Mouse (Mus musculus) heart, postnatal 4 days (tissue): Measurements from ENCODE around the gene Dcaf6. TPM values are rescaled to one million over a fixed set of nuclear protein-coding genes. Genes with fewer than 3 reads are reported as not detected.
A peak's percentile ranks its signal among the peaks of the same experiment; 100 is the strongest.

Experiments
- DNase-seq: peaks from one replicate; pipeline ENCODE4 v3.0.0; 2021
- total RNA-seq, 2 experiments: library from RNA; stranded (reverse); gene quantifications; 2 replicates each; pipeline ENCODE4 v1.2.3; 2021

The Dcaf6 gene
- total RNA-seq, 2 experiments from 2014 or later: 59.8 to 65.6 TPM

DNA sequence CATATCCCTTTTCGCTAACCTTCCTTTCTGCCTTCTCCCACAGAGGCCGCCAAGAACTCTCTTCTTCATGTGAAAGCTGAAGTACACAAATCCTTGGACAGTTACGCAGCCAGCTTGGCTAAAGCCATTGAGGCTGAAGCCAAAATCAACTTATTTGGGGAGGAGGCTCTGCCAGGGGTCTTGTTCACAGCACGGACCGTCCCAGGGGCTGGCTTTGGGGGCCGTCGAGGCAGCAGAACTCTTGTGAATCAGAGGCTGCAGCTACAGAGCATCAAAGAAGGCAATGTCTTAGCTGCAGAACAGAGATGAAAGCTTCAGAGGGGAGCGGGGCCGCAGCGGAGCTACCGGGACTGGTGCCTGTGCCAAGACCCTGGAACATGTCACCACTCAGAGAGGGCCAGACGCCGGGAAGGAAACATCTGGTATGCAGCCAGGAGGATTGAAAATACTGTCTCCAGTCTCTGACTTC is 138.8 kb downstream of the Dcaf6 start:
- peak; percentile 61 for DNase-seq

DNA sequence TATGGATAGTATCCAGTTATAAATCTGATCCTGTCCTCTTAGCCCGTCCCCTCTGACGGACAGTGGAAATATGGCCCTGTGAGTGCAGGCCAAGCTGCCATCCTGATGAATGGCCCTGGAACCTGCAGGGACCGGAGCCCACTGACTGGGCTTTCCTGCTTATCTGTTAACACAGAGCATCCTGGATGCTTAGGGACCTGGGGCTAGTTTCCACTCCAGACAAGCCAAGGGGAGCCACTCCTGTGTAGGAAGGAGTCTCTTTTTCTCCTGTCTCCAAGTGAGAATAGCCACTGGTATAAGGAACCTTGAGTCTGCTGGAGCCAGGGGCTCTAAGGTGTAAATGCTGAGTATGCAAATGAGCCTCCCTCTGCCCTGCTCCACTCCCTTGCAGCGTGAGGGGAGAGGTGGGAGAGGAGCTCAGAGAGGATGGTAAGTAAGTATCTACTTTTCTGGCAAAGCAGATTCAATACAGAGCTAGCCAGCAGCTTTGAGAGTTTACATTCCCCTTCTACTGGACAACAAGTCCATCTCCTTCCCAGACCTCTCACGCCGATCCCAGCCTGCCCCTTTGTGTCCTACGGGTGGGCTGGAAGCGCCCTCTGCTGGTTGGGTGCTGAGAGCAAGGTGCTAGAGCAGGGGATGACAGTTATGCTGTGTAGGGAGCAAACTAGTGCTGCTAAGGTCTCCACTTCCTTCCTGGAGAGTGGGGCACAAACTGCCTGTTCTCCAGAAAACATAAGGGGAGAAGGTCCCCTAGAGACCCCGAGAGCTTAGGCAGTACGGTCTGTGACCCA is 139.9 kb downstream of the Dcaf6 start:
- DNase-seq: peak; percentile 91

DNA sequence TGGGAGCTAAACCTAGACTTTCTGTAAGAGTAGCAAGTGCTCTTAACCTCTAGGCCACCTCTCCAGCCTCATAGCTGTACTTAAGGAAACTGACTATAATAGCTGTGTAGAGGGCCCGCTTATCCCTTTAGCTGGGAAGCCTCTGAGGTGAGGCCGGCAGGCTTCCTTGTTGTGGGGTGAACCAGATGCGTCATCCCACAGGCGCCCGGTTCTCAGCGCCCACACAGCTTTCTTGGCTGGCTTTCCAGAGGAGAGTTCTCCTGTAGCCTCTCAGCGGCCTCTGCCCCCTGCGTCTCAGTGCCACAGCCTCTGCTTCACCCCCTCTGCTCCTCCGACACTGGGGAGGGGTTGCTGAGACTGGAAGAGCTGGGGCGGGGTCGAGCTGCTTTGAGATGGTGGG is 143.9 kb downstream of the Dcaf6 start:
- DNase-seq: peak; percentile 0

DNA sequence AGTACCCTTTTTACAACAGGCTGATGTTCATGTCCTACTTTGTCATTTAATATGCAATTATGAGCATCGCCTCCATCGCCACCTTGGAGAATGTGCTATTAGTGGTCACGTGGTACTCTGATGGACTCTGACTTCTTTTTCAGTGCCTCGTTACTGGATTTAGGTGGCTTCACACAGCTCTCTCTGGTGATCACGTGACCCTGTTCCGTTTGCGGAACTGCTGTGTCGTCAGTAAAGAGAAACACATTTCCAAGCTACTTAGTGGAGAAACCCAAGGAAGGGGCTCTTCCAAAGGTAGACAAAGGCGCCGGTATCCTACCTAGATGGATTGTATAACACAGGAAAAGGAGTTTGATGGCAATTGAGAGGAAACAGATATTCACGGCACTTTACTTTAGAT is 152.1 kb downstream of the Dcaf6 start:
- DNase-seq: no peak

DNA sequence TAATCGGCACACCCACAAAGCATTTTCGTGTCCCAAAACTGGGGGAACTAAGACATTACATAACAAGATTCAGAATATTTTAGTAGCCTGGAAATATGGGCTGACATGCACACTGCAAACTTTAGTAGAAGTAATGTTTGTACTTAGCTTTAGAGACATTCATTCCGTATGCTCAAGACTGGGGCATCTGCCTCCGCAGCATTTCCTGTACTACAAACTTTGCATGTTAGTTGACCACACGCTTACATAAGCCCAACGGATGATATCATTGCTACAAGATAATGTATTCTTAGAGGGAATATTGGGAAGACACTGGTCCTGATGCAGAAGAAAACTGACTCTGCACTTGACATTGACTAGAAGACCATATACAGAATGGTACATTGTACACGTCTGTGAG is 155.9 kb downstream of the Dcaf6 start:
- no peak for DNase-seq

DNA sequence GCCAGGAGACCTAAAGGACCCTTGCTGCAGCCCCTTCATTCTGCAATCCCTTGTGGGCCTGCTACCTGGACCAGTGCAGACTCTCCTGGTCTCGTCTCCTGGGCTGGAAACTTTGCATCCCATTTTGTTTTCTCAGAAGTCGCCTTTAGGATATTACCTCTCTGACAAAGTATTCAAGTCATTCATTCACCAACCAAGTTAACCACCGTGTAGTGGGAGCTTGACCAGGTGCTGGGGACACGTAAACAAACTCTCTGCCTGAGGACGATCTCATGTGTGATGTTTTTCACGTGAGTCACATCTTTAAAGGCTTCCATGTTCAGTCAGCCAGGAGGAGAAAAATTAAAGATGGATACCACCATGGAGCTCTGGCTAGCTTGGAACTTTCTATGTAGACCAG is 157.1 kb downstream of the Dcaf6 start:
- DNase-seq: no peak

DNA sequence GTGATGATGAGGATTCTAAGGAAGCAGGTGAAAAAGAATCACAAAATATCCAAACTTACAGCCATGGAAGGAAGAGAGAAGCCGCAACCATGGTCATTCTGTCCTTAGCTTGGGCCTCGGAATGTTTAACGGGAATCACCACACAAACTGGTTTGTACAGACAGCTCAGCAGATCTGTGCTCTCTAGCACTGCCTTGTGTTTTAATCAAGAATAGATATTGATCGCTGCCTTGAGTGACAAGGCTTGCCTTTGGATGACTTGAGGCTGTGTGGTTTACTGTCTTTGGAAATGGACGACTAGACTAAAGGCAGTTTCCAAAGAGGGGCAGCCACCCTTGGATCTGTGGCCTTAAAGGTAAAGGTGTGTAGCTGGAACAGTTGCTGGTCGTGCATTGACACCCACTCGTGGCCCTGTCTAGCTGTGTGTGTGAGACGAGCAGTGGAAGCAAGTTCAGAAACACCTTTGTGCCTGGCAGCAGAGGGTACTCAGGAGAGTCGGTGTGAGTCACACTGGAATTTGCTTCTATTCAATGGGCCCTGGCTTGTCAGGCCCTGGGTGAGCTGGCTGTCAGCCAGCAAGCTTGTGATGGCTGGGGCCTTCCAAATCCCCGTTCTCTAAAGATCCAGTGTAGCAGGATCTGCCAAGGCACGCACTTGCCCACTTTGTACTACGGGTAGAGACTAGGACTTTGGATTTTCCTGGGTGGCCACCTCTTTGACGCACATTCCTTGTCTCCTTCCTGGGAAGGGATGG is 157.6 kb downstream of the Dcaf6 start:
- peak; percentile 70 for DNase-seq

DNA sequence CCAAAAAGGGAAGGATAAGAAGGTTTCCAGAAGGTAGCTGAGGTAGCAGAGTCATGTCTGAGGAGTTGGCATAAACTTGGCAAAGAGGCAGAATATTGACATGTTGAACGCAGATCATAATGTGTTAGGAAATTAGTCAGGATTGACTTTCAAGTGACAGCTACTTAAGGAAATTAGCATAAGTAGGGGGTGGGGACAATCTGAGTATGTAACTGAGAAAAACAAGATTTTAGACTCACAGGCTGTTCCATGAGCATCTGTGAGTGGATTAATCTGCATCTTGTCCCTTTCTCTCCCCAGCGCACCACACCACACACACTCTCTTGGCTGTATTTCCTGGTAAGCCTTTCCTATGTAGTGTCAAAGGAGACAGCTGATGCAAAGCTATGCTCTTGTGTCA is 158.7 kb downstream of the Dcaf6 start:
- no peak for DNase-seq

DNA sequence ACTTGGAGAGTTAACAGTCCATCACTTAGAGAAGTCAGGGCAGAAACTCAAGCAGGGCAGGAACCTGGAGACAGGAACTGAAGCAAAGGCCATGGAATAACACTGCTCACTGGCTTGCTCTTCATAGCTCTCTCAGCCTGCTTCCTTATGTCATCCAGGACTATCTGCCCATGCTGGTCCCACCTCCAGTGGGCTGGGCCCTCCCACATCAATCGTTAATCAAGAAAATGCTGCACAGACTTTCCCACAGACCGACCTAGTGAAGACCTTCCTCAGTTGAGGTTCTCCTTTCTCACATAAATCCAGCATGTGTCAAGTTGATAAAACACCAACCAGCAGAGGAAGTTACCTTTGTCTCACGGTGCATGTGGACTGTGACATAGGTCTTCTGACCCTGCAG is 159.2 kb downstream of the Dcaf6 start:
- DNase-seq: no peak

DNA sequence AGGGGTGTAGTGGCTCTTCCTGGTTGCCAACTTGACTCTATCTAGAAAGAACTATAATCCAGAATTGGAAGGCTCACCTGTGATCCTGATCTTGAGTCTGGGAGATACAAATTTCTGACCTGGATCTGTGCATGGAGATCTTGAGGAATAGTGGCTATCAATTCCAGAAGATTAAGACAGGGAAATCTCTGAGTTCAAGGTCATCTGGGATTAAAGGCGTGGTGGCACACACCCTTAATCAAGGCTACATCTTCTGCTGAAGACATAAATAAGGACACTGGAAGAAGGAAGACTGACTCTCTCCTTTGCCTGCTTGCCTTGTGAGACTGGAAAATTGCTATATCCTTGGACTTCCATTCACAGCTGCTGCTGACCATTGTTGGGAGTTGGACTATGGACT is 164.8 kb downstream of the Dcaf6 start, which contains the start of gene Gpr161:
Gene Gpr161 (plus strand): TSS at position 301 of the 400 bp plus-strand sequence.
- DNase-seq: no peak

DNA sequence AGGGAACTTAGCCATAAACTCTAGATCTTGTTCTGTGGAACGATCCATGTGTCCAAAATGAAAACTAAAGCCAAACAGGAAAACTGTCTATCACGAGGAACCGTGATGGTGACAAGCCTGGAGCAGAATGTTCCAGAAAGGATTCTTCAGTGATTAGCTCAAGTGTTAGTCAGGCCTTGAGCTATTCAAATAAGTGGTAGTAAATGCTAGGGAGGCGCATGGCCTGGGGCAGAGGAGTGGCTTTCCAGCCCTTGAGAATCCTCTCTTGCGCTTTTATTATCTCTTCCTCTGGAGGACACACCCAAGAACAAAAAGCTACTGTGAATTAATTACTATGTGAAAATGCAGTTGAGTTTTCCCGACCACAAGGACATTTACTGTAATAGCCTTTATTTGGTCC is 168.7 kb downstream of the Dcaf6 start:
- DNase-seq: no peak

DNA sequence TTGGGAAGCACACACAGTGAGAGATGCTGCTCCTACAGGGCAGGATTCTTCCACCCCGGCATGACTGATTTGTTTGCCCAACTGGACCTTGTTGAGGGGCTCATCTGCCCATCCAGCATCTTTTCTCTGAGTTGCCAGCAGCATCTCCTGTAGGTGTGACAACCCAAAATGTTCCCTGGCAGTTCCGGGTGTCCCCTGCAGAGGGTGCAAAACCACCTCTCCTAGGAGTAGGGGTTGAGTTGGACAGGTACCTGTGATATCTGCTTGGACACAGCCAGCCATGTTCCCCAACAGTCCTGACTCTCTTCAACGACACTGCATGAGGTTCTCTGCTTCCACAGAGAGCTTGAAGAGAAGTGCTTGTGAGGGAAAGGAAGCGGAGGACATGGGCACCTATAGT is 170.4 kb downstream of the Dcaf6 start:
- DNase-seq: peak; percentile 35

DNA sequence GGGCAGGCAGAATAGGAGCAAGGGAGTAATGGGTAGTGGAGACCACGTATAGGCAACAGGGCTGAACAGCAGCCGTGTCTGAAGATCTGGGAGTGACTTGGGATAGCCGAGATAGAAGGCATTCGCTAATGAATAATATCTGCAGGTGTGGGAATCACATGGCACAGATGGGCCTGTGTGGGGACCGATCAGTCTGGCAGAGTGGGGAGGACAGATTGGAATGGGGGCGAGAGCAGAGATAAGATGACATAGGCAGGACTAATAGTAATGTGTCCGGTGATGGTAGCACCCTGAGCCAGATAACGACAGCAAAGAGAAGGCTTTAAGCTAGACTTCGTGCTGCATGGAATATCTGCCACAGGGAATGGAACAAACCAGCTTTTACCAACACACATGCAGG is 172.1 kb downstream of the Dcaf6 start:
- no peak for DNase-seq

DNA sequence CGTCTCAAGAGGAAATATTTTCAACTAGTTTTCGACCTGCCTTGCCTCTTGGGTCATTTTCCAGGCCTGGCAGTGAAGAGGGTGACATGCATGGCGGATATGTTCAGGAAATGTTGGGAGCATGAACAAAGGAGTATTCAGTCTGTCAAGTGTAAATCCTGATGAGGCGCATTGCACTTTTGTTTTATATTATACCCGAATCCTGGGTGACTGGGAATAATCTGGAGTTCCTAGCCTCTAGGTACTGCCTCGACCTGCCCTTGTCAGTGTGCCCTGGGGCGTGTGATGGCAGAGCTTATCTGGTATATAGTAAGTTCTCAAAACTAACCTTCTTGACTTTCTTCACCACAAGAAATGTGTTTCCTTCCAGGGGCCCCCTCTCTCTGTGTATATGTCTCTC is 176.2 kb downstream of the Dcaf6 start:
- no peak for DNase-seq

DNA sequence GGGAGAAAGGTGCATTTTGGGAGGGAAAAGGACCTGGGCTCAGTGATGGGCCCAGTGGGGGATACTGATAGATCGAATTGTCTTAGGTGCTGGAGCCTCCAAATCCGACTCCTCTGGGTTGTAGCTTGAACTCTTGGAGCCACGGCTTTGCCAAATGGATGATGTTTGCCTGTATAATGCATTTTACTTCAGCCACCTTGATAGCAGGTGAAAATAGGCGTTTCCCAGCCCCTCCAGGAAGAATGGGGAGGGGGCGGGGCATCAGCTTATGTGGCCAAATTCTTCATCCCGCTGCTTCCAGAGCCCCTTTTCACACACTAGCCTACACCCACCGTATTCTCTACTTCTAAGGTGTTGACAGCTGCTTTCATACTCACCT is 177.3 kb downstream of the Dcaf6 start:
- no peak for DNase-seq

DNA sequence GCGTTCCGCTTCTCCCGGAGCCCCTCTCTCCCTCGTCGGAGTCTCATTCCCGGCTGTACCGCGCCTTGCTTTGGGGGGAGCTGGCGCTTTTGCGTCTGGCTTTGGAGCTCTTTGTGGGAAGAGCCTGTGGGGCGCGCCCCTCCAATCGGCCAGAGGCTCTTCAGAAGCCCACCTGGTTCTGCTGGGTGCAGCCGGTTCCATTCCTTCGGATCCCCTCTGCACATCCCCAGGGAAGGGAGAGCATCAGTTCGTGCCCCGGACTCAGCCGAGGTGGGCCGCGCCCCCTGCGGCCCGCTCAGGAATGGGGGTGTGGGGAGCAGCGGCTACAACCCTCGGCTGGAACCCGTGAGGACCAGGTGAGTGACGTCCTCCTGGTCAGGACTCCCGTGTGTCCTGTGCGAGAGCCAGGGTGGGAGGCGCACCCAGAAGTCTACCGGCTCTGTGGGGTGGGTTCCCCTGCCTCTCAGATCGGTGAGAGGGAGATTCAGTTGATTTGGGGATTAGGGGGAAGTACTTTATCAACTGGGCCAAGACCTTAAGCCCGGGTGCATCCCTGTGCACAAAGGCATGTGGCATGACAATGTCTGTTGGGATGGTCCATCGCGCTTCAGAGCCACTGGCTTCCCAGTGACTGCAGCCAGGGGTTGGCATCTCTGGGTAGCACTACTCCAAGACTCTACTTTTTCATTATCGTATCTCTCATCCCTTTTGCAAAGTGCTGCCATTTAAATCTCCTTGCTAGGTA is 177.9 kb downstream of the Dcaf6 start:
- DNase-seq: peak; percentile 17

DNA sequence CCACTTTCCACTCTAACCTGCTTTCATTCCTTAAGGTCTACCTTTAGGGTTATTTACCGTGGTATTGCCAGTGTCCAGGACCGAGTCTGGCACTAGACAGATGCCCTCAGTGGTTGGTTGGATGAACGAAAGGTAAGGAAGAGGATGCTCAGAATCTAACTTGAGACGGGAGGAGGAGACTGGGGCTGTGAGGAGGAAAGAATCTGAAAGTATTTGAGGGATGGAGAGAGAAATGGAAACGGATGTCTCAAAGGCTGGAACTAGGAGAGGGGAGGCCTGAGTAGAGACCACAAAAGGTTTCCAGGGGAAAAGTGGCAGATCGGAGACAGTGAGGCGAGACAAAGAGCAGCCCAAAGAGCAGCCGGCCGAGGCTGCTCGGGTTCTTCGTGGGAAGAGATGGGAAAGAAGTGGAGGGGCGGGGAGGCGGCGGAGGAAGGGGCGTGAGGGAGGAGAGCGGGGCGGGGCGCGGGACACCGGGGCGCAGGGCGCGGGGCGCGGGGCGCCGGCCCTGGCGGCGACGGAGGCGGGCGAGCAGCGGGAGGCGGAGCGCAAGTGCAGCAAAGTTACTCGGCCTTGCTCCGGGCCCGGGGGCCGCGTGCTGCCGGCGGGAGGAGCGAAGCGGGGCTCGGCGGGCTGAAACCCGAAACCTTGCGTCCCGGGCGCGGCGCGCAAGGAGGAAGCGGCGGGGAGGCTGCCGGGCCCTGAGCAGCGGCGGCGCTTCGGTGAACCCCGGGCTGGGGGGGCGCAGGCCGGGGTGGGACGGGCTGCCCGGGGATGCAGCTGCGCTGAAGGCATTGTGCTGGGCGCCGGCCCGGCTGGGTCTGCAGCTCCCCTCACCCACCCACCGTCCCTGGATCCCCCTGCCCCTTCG is 178.7 kb downstream of the Dcaf6 start:
- peak; percentile 79 for DNase-seq

DNA sequence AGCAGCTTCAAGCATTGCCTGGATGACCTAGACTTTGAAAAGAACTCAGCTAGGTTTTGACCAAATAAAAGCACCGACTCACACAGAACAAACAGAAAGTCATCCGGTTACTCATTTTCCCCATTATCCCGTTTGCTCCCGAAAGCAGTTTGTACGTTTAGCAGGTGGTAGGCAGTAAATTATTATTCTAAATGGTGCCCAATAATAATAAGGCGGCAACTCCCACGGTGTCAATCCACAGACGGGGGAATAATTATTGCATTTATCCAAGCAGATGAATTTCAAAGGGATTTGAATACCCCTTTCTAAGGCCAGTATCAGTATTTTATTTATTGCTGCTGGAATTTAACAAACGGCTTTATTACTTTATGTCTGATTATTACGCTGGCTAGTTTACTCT is 179.5 kb downstream of the Dcaf6 start:
- DNase-seq: no peak
